Mouse (Mus musculus) heart, postnatal 0 days (tissue): Measurements from ENCODE around the gene Zfp800.

ENCODE experiments used
- CTCF ChIP-seq: IDR thresholded peaks from 2 replicates; pipeline ENCODE4 v1.5.1; 2016; ENCODE audit warnings: antibody characterized with exemption, control low read depth, low read depth
- EP300 ChIP-seq: IDR thresholded peaks from 2 replicates; pipeline ENCODE4 v1.6.1; 2016; ENCODE audit warnings: antibody characterized with exemption, low read depth

DNA sequence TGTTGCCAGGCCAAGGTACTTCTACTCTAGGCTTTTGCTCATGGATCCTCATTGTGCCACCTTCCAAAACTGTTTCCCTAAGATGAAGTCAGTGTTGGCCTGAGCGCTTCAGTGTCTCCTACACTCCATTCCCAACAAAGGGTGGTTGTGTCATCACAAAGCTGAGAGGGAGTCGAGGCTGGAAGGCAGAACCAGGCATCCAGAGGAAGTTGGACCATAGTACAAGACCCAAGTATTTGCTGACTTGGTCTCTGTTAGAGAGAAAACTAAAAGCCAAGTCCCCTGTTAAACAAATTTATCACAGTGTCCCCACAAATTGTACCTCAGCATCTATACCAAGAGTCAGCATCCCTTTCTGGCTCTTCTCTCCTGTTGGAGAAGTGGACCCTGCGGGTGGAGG, 30.5 kb upstream of the Zfp800 start, which contains the start of gene Gcc1:
- TF ChIP-seq CTCF, result no peak
- no peak for TF ChIP-seq EP300
